Mouse (Mus musculus) megakaryocyte progenitor cell, adult 5-6 weeks (primary cell): ENCODE results near the gene Ttc9. TPM values are rescaled to one million over a fixed set of nuclear protein-coding genes. Genes with fewer than 3 reads are reported as not detected.
A peak's percentile ranks its signal among the peaks of the same experiment; 100 is the strongest.

ENCODE experiments used
- ATAC-seq: replicated peaks from 2 replicates; pipeline ENCODE4 v1.8.0; 2016; ENCODE audit warnings: mild to moderate bottlenecking, moderate TSS enrichment, inconsistent platforms; ENCODE audit not compliant: poor library complexity
- total RNA-seq, 2 experiments: library from RNA; stranded (forward) in 1 of 2; stranded (reverse) in 1 of 2; fragments of 157-497, 149-512 nt in 1 of 2; fragments of 200-1000 nt in 1 of 2; gene quantifications; 2 replicates each; pipeline versions ENCODE4 v1.2.3 to v1.2.4; 2015 to 2017

Gene Ttc9
- total RNA-seq, 2 experiments from 2014 or later = not detected

GRCm38 (mm10) chr12:81657321-81657720, 26.3 kb downstream of the Ttc9 start:
- ATAC-seq = no peak

- peak; percentile 70 for ATAC-seq
These were observed 27.0 kb downstream of the Ttc9 start for GRCm38 (mm10) chr12:81658086-81658485.

- no peak for ATAC-seq
These were observed 31.0 kb downstream of the Ttc9 start for GRCm38 (mm10) chr12:81662076-81662475.

GRCm38 (mm10) chr12:81663116-81663515, 32.1 kb downstream of the Ttc9 start:
- no peak for ATAC-seq

- ATAC-seq = no peak
These were observed 32.9 kb downstream of the Ttc9 start for GRCm38 (mm10) chr12:81663906-81664305.

GRCm38 (mm10) chr12:81668406-81668805, 37.4 kb downstream of the Ttc9 start:
- ATAC-seq = no peak

- peak; percentile 46; the same call in 1 of the 2 replicates for ATAC-seq
These were observed 44.5 kb downstream of the Ttc9 start for GRCm38 (mm10) chr12:81675557-81675956.

GRCm38 (mm10) chr12:81679807-81680529, 48.9 kb downstream of the Ttc9 start:
- ATAC-seq = no peak

- no peak for ATAC-seq
These were observed 52.3 kb downstream of the Ttc9 start for GRCm38 (mm10) chr12:81683395-81683794.

- no peak for ATAC-seq
These were observed 53.0 kb downstream of the Ttc9 start for GRCm38 (mm10) chr12:81684096-81684495.

GRCm38 (mm10) chr12:81685981-81686380, 54.9 kb downstream of the Ttc9 start:
- ATAC-seq = no peak

GRCm38 (mm10) chr12:81686406-81687117, 55.5 kb downstream of the Ttc9 start:
- no peak for ATAC-seq

GRCm38 (mm10) chr12:81687873-81688272, 56.8 kb downstream of the Ttc9 start:
- no peak for ATAC-seq

GRCm38 (mm10) chr12:81688537-81688936, 57.5 kb downstream of the Ttc9 start:
- ATAC-seq = peak; percentile 64

- no peak for ATAC-seq
These were observed 58.5 kb downstream of the Ttc9 start for GRCm38 (mm10) chr12:81689505-81690056.

- no peak for ATAC-seq
These were observed 59.1 kb downstream of the Ttc9 start for GRCm38 (mm10) chr12:81690111-81690510.

GRCm38 (mm10) chr12:81690751-81691150, 59.7 kb downstream of the Ttc9 start:
- ATAC-seq = no peak

- no peak for ATAC-seq
These were observed 60.2 kb downstream of the Ttc9 start for GRCm38 (mm10) chr12:81691177-81691730.

- ATAC-seq = 0 out of 2 replicates have a peak, but pooled peaks have one; percentile 29
These were observed 67.0 kb downstream of the Ttc9 start for GRCm38 (mm10) chr12:81698011-81698410.

GRCm38 (mm10) chr12:81702903-81703302, 71.9 kb downstream of the Ttc9 start:
- 0 out of 2 replicates have a peak, but pooled peaks have one; percentile 39 for ATAC-seq

GRCm38 (mm10) chr12:81712618-81713017, 81.6 kb downstream of the Ttc9 start:
- no peak for ATAC-seq
